ENCODE assay signal across 20 mouse cellular contexts in genomic region chr8:3415661-3416060, GRCm38 (mm10). TPM values are rescaled to one million over a fixed set of nuclear protein-coding genes. Genes with fewer than 3 reads are reported as not detected.
DNase-seq lines count a peak whose midpoint lies in the region; ATAC-seq and TF ChIP-seq lines count a peak whose summit lies in the region.
"Had no signal": no experiment of that assay in that cellular context is flagged by ENCODE, and none has a peak within 500 bp of the region (broad histone marks: within the 10 kb centered on the region; RNA-seq: fewer than 3 reads in every experiment).

No protein-coding gene starts in this region.

- no peak overlapping the region for H3K4me3 ChIP-seq in heart, postnatal 0 days (ENCODE audit: low read depth, low read length)
- H3K4me3 ChIP-seq in heart, embryonic 10.5 days = no peak overlapping the region
- H3K4me3 ChIP-seq in liver, postnatal 0 days (ENCODE audit: low read depth, low read length) = no peak overlapping the region
- no peak overlapping the region for H3K4me3 ChIP-seq in liver, embryonic 12.5 days
- peak overlapping the region; percentile 14; the same call in 1 of the 2 replicates for H3K4me3 ChIP-seq in G1E (ENCODE audit: low read depth, low read length)
- H3K4me3 ChIP-seq: embryonic facial prominence, embryonic 12.5 days; forebrain, embryonic 15.5 days; heart, adult 2 months; heart, embryonic 12.5 days; hindbrain, embryonic 15.5 days had no signal

- H3K27ac ChIP-seq in heart, postnatal 0 days (ENCODE audit: low read depth) = peak overlapping the region; percentile 25; the same call in 1 of the 2 replicates
- H3K27ac ChIP-seq in heart, embryonic 10.5 days = no peak overlapping the region
- peak overlapping the region; percentile 55 for H3K27ac ChIP-seq in liver, postnatal 0 days (ENCODE audit: low read depth)
- H3K27ac ChIP-seq in liver, embryonic 12.5 days = no peak overlapping the region
- H3K27ac ChIP-seq: embryonic facial prominence, embryonic 12.5 days; forebrain, embryonic 15.5 days; heart, adult 2 months; hindbrain, embryonic 15.5 days had no signal

- no peaks in the 10 kb centered on the region for H3K36me3 ChIP-seq in heart, postnatal 0 days (replicated peaks; ENCODE audit: control insufficient read depth, insufficient read depth, low read length)
- H3K36me3 ChIP-seq in heart, embryonic 10.5 days = no peaks in the 10 kb centered on the region
- H3K36me3 ChIP-seq in liver, postnatal 0 days (replicated peaks; ENCODE audit: insufficient read depth, low read length) = peaks cover 9% of the 10 kb centered on the region; the same call in 1 of the 2 replicates
- no peaks in the 10 kb centered on the region; the same call in 1 of the 2 replicates for H3K36me3 ChIP-seq in liver, embryonic 12.5 days
- H3K36me3 ChIP-seq in G1E (replicated peaks) = peaks cover 65% of the 10 kb centered on the region
- H3K36me3 ChIP-seq: embryonic facial prominence, embryonic 12.5 days; forebrain, embryonic 15.5 days; heart, embryonic 12.5 days; hindbrain, embryonic 15.5 days had no signal

- no peaks in the 10 kb centered on the region for H3K9me3 ChIP-seq in heart, postnatal 0 days (replicated peaks; ENCODE audit: control insufficient read depth, low read length)
- H3K9me3 ChIP-seq in heart, embryonic 10.5 days = no peaks in the 10 kb centered on the region
- H3K9me3 ChIP-seq in liver, postnatal 0 days (ENCODE audit: low read length) = no peaks in the 10 kb centered on the region
- no peaks in the 10 kb centered on the region for H3K9me3 ChIP-seq in liver, embryonic 12.5 days (replicated peaks)
- no peaks in the 10 kb centered on the region for H3K9me3 ChIP-seq in G1E (replicated peaks)
- H3K9me3 ChIP-seq: embryonic facial prominence, embryonic 12.5 days; forebrain, embryonic 15.5 days; heart, embryonic 12.5 days; hindbrain, embryonic 15.5 days had no signal

- H3K27me3 ChIP-seq in heart, postnatal 0 days (ENCODE audit: control insufficient read depth, insufficient read depth, low read length) = no peaks in the 10 kb centered on the region
- H3K27me3 ChIP-seq in heart, embryonic 10.5 days (ENCODE audit: insufficient read depth, poor library complexity, severe bottlenecking) = no peaks in the 10 kb centered on the region
- no peaks in the 10 kb centered on the region for H3K27me3 ChIP-seq in liver, postnatal 0 days (ENCODE audit: insufficient read depth, low read length)
- H3K27me3 ChIP-seq in liver, embryonic 12.5 days (replicated peaks) = no peaks in the 10 kb centered on the region
- H3K27me3 ChIP-seq in G1E (ENCODE audit: insufficient read depth, low read length) = no peaks in the 10 kb centered on the region
- H3K27me3 ChIP-seq: embryonic facial prominence, embryonic 12.5 days; forebrain, embryonic 15.5 days; heart, embryonic 12.5 days; hindbrain, embryonic 15.5 days; Patski had no signal

- 79% methylated on average over 6 of the region's 6 CpGs for WGBS in heart, postnatal 0 days
- 89% methylated on average over 6 of the region's 6 CpGs for WGBS in heart, embryonic 10.5 days
- WGBS in liver, postnatal 0 days (ENCODE audit: insufficient replicate concordance) = 67% methylated on average over 6 of the region's 6 CpGs
- 71% methylated on average over 6 of the region's 6 CpGs for WGBS in liver, embryonic 12.5 days (ENCODE audit: insufficient replicate concordance)

- TF ChIP-seq EP300 in heart, postnatal 0 days (IDR thresholded peaks at IDR 0.05; ENCODE audit: low read depth) = no peak
- TF ChIP-seq EP300 in liver, postnatal 0 days (IDR thresholded peaks at IDR 0.05; ENCODE audit: low read depth) = no peak

- no peak overlapping the region for H3K9ac ChIP-seq in heart, postnatal 0 days (replicated peaks; ENCODE audit: low read depth, low read length)
- no peak overlapping the region for H3K9ac ChIP-seq in liver, postnatal 0 days (replicated peaks)
- H3K9ac ChIP-seq in liver, embryonic 12.5 days = no peak overlapping the region
- H3K9ac ChIP-seq: embryonic facial prominence, embryonic 12.5 days; forebrain, embryonic 15.5 days; heart, embryonic 12.5 days; hindbrain, embryonic 15.5 days had no signal

- H3K4me2 ChIP-seq in heart, postnatal 0 days (ENCODE audit: low read depth, low read length) = no peak overlapping the region
- no peak overlapping the region for H3K4me2 ChIP-seq in liver, postnatal 0 days (ENCODE audit: low read depth, low read length)
- H3K4me2 ChIP-seq in liver, embryonic 12.5 days = no peak overlapping the region
- H3K4me2 ChIP-seq: embryonic facial prominence, embryonic 12.5 days; forebrain, embryonic 15.5 days; heart, embryonic 12.5 days; hindbrain, embryonic 15.5 days had no signal

- DNase-seq in heart, postnatal 0 days (ENCODE audit: low spot score) = no peak
- DNase-seq in heart, embryonic 10.5 days (ENCODE audit: low spot score) = no peak
- DNase-seq in liver, postnatal 0 days = no peak
- DNase-seq in G1E (ENCODE audit: low spot score) = no peak
- no peak for DNase-seq in kidney, adult 11 months
- DNase-seq: adrenal gland, postnatal 14 days; cerebellum, adult 11-12 months; cerebellum, adult 9-10 months; gastrocnemius, postnatal 14 days; heart, adult 2 months; heart, postnatal 10 days had no signal

- TF ChIP-seq CTCF in heart, postnatal 0 days (IDR thresholded peaks at IDR 0.05; ENCODE audit: low read depth) = no peak
- no peak for TF ChIP-seq CTCF in liver, postnatal 0 days (IDR thresholded peaks at IDR 0.05; ENCODE audit: low read depth)
- TF ChIP-seq CTCF in G1E (IDR thresholded peaks at IDR 0.05; ENCODE audit: low read depth, low read length) = no peak

- ATAC-seq in heart, postnatal 0 days (ENCODE audit: insufficient read depth, low read depth) = no peak
- ATAC-seq in liver, postnatal 0 days = peak; percentile 27; the same call in 1 of the 2 replicates
- ATAC-seq in liver, embryonic 12.5 days = no peak
- no peak for ATAC-seq in G1E (ENCODE audit: extremely low read depth, insufficient number of reproducible peaks, low FRiP score, poor library complexity, severe bottlenecking)
- ATAC-seq: activated CD4-positive, CD25-positive, alpha-beta regulatory T cell, adult 4 months; forebrain, embryonic 15.5 days; Patski had no signal

- peaks cover 65% of the 10 kb centered on the region for H3K4me1 ChIP-seq in heart, postnatal 0 days (ENCODE audit: control insufficient read depth, insufficient read depth)
- H3K4me1 ChIP-seq in heart, embryonic 10.5 days = peaks cover 64% of the 10 kb centered on the region
- H3K4me1 ChIP-seq in liver, postnatal 0 days (ENCODE audit: insufficient read depth) = peaks cover 45% of the 10 kb centered on the region
- H3K4me1 ChIP-seq in liver, embryonic 12.5 days = peaks cover 79% of the 10 kb centered on the region
- H3K4me1 ChIP-seq in G1E (ENCODE audit: insufficient read depth, low read depth, low read length) = peaks cover 93% of the 10 kb centered on the region

RNA-seq across cellular contexts. Expression of gene Arhgef18, which starts 22.9 kb away (rescaled TPM):
- 12.6 and 28.8 TPM in 2 replicates for total RNA-seq in heart, postnatal 0 days (2014; rRNA removed; ENCODE audit: low replicate concordance)
- 2.8 and 3.4 TPM in 2 replicates for polyA plus RNA-seq in heart, postnatal 0 days (2015; fragmentation: Nextera tagmentation; extraction: Ambion mirVana)
- polyA plus RNA-seq in heart, embryonic 10.5 days (2016; fragmentation: Nextera tagmentation; extraction: Ambion mirVana) = 7.2 and 8.0 TPM in 2 replicates
- 1.8 and 1.9 TPM in 2 replicates for polyA plus RNA-seq in liver, postnatal 0 days (2015; fragmentation: Nextera tagmentation; extraction: Ambion mirVana)
- polyA plus RNA-seq in liver, embryonic 12.5 days (2016; fragmentation: Nextera tagmentation; extraction: Ambion mirVana) = 4.1 and 4.4 TPM in 2 replicates
- total RNA-seq in G1E (2014; fragmentation: Nextera tagmentation) = 13.0 and 13.1 TPM in 2 replicates
- total RNA-seq in G1E (2017) = 12.4 and 13.3 TPM in 2 replicates
- 37.6 and 47.7 TPM in 2 replicates for polyA plus RNA-seq in G1E (2012)

RNA-seq across cellular contexts. Expression of gene Pex11g, which starts 51.8 kb away (rescaled TPM):
- 8.9 and 14.1 TPM in 2 replicates for total RNA-seq in heart, postnatal 0 days (2014; rRNA removed; ENCODE audit: low replicate concordance)
- 6.8 and 7.3 TPM in 2 replicates for polyA plus RNA-seq in heart, postnatal 0 days (2015; fragmentation: Nextera tagmentation; extraction: Ambion mirVana)
- 6.4 and 6.7 TPM in 2 replicates for polyA plus RNA-seq in heart, embryonic 10.5 days (2016; fragmentation: Nextera tagmentation; extraction: Ambion mirVana)
- polyA plus RNA-seq in liver, postnatal 0 days (2015; fragmentation: Nextera tagmentation; extraction: Ambion mirVana) = 14.8 and 14.9 TPM in 2 replicates
- 3.4 and 3.6 TPM in 2 replicates for polyA plus RNA-seq in liver, embryonic 12.5 days (2016; fragmentation: Nextera tagmentation; extraction: Ambion mirVana)
- total RNA-seq in G1E (2014; fragmentation: Nextera tagmentation) = 5.0 and 5.6 TPM in 2 replicates
- total RNA-seq in G1E (2017) = 1.9 and 2.1 TPM in 2 replicates
- 1.1 and 1.2 TPM in 2 replicates for polyA plus RNA-seq in G1E (2012)

RNA-seq across cellular contexts. Expression of gene Tex45, which starts 55.0 kb away (rescaled TPM):
- not detected in 2 replicates for total RNA-seq in heart, postnatal 0 days (2014; rRNA removed; ENCODE audit: low replicate concordance)
- not detected in 2 replicates for polyA plus RNA-seq in heart, postnatal 0 days (2015; fragmentation: Nextera tagmentation; extraction: Ambion mirVana)
- polyA plus RNA-seq in heart, embryonic 10.5 days (2016; fragmentation: Nextera tagmentation; extraction: Ambion mirVana) = not detected in 2 replicates
- polyA plus RNA-seq in liver, postnatal 0 days (2015; fragmentation: Nextera tagmentation; extraction: Ambion mirVana) = not detected in 2 replicates
- polyA plus RNA-seq in liver, embryonic 12.5 days (2016; fragmentation: Nextera tagmentation; extraction: Ambion mirVana) = 0.08 TPM in 1 of 2 replicates, not detected in the other
- total RNA-seq in G1E (2014; fragmentation: Nextera tagmentation) = not detected in 2 replicates
- 0.11 TPM in 1 of 2 replicates, not detected in the other for total RNA-seq in G1E (2017)
- not detected in 2 replicates for polyA plus RNA-seq in G1E (2012)
- total RNA-seq: adrenal gland, adult 18-20 months; adrenal gland, postnatal 14 days; gastrocnemius, postnatal 14 days; hematopoietic stem cell, adult 5-6 weeks had no signal
- polyA plus RNA-seq: activated CD4-positive, CD25-positive, alpha-beta regulatory T cell, adult 4 months; heart, adult 2 months; heart, embryonic 12.5 days; Patski had no signal

Comparison
In these comparisons a context has a peak if more than half of its experiments do, and no peak if none do; other contexts are left out.
1. H3K27ac ChIP-seq: peak in heart, postnatal 0 days (single experiment) and liver, postnatal 0 days (single experiment); none in heart, embryonic 10.5 days (single experiment) and liver, embryonic 12.5 days (single experiment).